Mouse (Mus musculus): ENCODE measurements around the gene Thsd7b. TPM values are rescaled to one million over a fixed set of nuclear protein-coding genes. Genes with fewer than 3 reads are reported as not detected.

The Thsd7b gene
- polyA plus RNA-seq, 1 experiment from 2014 or later, result 0.45 TPM

DNA sequence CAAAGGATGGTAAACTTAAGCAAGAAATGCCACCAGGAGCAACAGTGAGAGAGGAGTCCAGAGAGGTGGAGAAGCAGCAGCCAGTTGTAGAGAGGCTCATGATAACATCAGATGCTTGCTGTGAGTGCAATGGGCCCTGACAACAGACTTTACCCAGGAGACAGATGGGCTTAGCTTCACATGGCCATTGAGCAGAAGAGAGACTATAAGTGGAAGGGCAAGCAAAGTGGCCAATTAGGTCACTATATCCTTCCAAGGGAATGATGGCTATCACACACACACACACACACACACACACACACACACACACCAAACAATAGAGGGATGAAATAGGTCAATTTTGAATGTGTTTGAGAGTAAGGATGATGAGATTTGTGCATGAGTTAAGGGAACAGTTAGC is 565.4 kb downstream of the Thsd7b start:
- Histone ChIP-seq H3K27ac (ENCODE audit: low read length) (no peak overlapping the region), H3K9ac (ENCODE audit: low read depth, low read length) (no peak overlapping the region)
- ATAC-seq, result no peak

DNA sequence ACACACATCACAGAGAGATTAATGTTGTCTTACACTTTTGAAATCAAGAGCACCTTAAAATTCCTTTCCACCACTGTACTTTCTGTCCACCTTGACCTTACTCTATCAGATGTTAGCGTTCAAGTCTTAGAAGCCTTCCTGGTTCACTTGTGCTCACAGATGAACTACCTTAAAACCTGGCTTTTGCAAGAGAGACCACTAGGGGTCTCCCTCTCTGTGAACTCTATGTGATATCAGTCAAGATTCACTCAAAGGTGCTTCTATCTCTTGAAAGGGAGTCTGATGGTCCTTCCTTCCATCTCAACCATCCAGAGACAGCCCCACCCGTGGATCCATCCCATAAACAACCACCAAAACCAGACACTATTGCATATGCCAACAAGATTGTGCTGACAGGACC is 570.3 kb downstream of the Thsd7b start:
- no peak overlapping the region for H3K27ac ChIP-seq (ENCODE audit: low read length)
- H3K36me3 ChIP-seq (ENCODE audit: control insufficient read depth, insufficient read depth, low read length), result no peaks in the 10 kb centered on the region
- no peaks in the 10 kb centered on the region for H3K27me3 ChIP-seq (replicated peaks; ENCODE audit: control insufficient read depth, insufficient read depth, low read length)
- WGBS, result 45% methylated on average over 2 of the region's 2 CpGs
- H3K4me3 ChIP-seq (ENCODE audit: low read length), result no peak overlapping the region
- H3K9me3 ChIP-seq (ENCODE audit: control insufficient read depth, low read length), result no peaks in the 10 kb centered on the region
- H3K4me1 ChIP-seq (ENCODE audit: control insufficient read depth, insufficient read depth, low read length), result no peaks in the 10 kb centered on the region
- no peak overlapping the region for H3K4me2 ChIP-seq (ENCODE audit: low read depth, low read length)
- ATAC-seq, result no peak
- no peak overlapping the region for H3K9ac ChIP-seq (ENCODE audit: low read depth, low read length)

More for the DNA sequence above, 565.4 kb downstream of the Thsd7b start:
- H3K4me3 ChIP-seq (ENCODE audit: low read length), result no peak overlapping the region
- no peak overlapping the region for H3K4me2 ChIP-seq (ENCODE audit: low read depth, low read length)
- H3K27me3 ChIP-seq (replicated peaks; ENCODE audit: control insufficient read depth, insufficient read depth, low read length), result no peaks in the 10 kb centered on the region
- peaks cover 2% of the 10 kb centered on the region; the same call in 1 of the 2 replicates for H3K4me1 ChIP-seq (ENCODE audit: control insufficient read depth, insufficient read depth, low read length)
- no peaks in the 10 kb centered on the region for H3K36me3 ChIP-seq (ENCODE audit: control insufficient read depth, insufficient read depth, low read length)
- H3K9me3 ChIP-seq (ENCODE audit: control insufficient read depth, low read length), result no peaks in the 10 kb centered on the region

DNA sequence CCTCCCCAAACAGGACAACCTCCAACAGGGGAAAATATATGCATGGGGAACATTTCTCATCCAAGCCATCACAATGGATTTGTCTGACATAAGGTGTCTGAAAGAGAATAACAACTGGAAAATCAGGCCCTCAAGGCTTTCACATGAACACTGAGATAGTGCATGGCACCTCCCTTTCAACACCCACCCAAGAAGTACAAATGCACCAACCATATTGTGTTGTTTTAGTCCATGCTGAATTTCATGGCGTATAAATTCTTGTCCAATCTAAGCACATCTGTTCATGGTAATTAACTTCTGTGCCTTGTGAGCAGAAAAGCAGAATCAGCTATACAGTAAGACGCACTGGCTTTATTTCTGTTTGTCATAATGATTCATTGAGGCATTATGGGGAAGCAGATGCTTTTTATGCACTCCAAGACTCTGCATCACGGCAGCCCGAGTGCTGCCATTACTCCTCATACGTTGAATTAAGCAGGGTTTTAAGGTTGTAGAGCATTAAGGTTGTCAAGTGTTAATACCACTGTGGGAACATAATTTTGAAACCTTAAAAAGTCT is 577.0 kb downstream of the Thsd7b start:
- Histone ChIP-seq H3K27me3 (replicated peaks; ENCODE audit: control insufficient read depth, insufficient read depth, low read length) (no peaks in the 10 kb centered on the region), H3K9ac (ENCODE audit: low read depth, low read length) (no peak overlapping the region), H3K9me3 (ENCODE audit: control insufficient read depth, low read length) (no peaks in the 10 kb centered on the region), H3K36me3 (ENCODE audit: control insufficient read depth, insufficient read depth, low read length) (no peaks in the 10 kb centered on the region), H3K4me3 (ENCODE audit: low read length) (no peak overlapping the region), H3K4me2 (ENCODE audit: low read depth, low read length) (no peak overlapping the region), H3K4me1 (ENCODE audit: control insufficient read depth, insufficient read depth, low read length) (no peaks in the 10 kb centered on the region), H3K27ac (ENCODE audit: low read length) (no peak overlapping the region)
- no peak for ATAC-seq
- 61% methylated on average over 5 of the region's 5 CpGs for WGBS

DNA sequence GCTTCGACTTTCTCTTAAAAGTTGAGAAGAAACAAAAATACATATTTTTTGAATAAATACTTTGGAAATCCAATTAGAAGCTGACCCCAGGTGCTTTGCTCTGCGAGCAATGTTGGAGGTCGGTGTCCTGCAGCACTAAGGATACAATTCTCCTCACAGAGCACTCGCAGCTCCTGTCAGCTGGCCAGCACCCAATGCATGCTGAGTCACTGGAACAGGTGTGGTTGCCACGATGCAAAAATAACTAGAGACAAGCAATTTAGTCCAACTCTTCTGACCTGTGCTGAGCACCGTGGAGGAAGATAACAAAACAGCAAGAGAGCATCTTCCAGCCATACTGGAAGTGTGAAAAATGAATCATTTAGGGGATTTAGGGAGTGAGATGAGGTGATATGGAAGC is 594.6 kb downstream of the Thsd7b start:
- no peak for ATAC-seq
- H3K9ac ChIP-seq (ENCODE audit: low read depth, low read length), result no peak overlapping the region
- no peak overlapping the region for H3K27ac ChIP-seq (ENCODE audit: low read length)
- no peaks in the 10 kb centered on the region for H3K27me3 ChIP-seq (replicated peaks; ENCODE audit: control insufficient read depth, insufficient read depth, low read length)
- WGBS, result 76% methylated on average over 6 of the region's 6 CpGs
- no peaks in the 10 kb centered on the region for H3K9me3 ChIP-seq (ENCODE audit: control insufficient read depth, low read length)
- H3K4me2 ChIP-seq (ENCODE audit: low read depth, low read length), result no peak overlapping the region
- no peaks in the 10 kb centered on the region for H3K36me3 ChIP-seq (ENCODE audit: control insufficient read depth, insufficient read depth, low read length)
- H3K4me3 ChIP-seq (ENCODE audit: low read length), result no peak overlapping the region
- no peaks in the 10 kb centered on the region for H3K4me1 ChIP-seq (ENCODE audit: control insufficient read depth, insufficient read depth, low read length)

DNA sequence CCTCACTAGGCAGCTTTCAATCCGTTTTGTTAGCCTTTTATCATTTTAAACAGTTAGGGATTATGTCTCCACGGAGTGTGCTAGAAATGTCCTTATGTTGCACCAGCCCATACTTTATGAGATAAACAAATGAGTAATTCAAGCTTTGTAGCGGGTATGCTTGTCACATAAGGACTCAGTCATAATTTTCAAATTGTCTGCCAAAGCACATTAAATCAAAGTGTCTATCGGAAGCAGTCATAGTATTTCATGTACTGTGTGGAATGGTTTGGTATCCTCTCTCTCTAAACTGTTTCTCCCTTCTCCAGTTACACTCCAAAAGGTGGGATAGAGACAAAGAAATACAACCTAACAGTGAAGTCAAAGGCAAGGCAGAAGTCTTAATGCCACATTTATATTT is 601.3 kb downstream of the Thsd7b start:
- ATAC-seq, result no peak
- no peaks in the 10 kb centered on the region for H3K4me1 ChIP-seq (ENCODE audit: control insufficient read depth, insufficient read depth, low read length)
- H3K27me3 ChIP-seq (replicated peaks; ENCODE audit: control insufficient read depth, insufficient read depth, low read length), result no peaks in the 10 kb centered on the region
- H3K27ac ChIP-seq (ENCODE audit: low read length), result no peak overlapping the region
- no peak overlapping the region for H3K4me2 ChIP-seq (ENCODE audit: low read depth, low read length)
- WGBS, result 56% methylated on average over 4 of the region's 4 CpGs
- H3K4me3 ChIP-seq (ENCODE audit: low read length), result no peak overlapping the region
- no peak overlapping the region for H3K9ac ChIP-seq (ENCODE audit: low read depth, low read length)
- H3K36me3 ChIP-seq (ENCODE audit: control insufficient read depth, insufficient read depth, low read length), result no peaks in the 10 kb centered on the region
- no peaks in the 10 kb centered on the region for H3K9me3 ChIP-seq (ENCODE audit: control insufficient read depth, low read length)

DNA sequence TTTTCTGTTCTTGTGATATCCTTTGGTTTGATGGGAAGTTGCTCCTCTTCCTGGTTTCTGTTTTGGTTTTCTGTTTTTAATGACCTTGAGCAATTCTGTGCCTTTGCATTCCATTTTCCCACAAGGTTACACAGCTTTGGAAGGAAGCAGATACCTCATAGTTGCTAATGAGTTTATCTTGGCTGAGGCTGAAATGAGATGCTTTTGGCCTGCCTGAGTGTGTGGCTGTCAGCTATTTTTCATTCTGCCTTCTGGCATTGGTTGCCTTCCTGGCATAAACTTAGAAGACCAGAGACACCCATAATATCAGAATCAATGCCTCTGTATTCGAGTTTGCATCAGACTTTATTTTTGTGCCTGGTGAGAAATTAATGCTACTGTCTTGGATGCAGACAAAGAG is 614.8 kb downstream of the Thsd7b start:
- Histone ChIP-seq H3K9ac (ENCODE audit: low read depth, low read length) (no peak overlapping the region), H3K9me3 (ENCODE audit: control insufficient read depth, low read length) (no peaks in the 10 kb centered on the region), H3K27me3 (replicated peaks; ENCODE audit: control insufficient read depth, insufficient read depth, low read length) (no peaks in the 10 kb centered on the region), H3K4me2 (ENCODE audit: low read depth, low read length) (no peak overlapping the region), H3K36me3 (ENCODE audit: control insufficient read depth, insufficient read depth, low read length) (no peaks in the 10 kb centered on the region), H3K27ac (ENCODE audit: low read length) (no peak overlapping the region), H3K4me3 (ENCODE audit: low read length) (no peak overlapping the region), H3K4me1 (ENCODE audit: control insufficient read depth, insufficient read depth, low read length) (no peaks in the 10 kb centered on the region)
- 51% methylated on average over 1 of the region's 1 CpGs for WGBS
- no peak for ATAC-seq

DNA sequence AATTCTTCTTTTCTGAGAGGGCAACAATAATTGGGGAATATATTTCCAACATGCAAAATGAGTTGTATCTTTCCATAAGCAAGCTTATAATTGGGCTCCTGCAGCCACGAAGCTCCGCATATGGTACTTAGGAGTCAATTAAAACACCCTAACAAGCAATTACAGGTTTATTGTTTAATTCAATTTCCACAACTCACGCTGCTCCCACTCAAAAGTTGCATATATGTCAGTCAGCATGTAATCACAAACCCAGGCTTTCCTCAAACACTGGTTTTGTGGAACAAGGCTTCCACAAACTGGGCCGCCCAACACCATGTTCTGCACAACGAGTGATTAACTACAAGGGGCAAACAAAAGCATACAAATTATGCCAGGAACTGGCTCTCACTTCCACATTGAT is 625.0 kb downstream of the Thsd7b start:
- no peaks in the 10 kb centered on the region for H3K36me3 ChIP-seq (ENCODE audit: control insufficient read depth, insufficient read depth, low read length)
- no peaks in the 10 kb centered on the region for H3K27me3 ChIP-seq (replicated peaks; ENCODE audit: control insufficient read depth, insufficient read depth, low read length)
- 80% methylated on average over 5 of the region's 5 CpGs for WGBS
- no peak overlapping the region for H3K27ac ChIP-seq (ENCODE audit: low read length)
- no peak overlapping the region for H3K4me3 ChIP-seq (ENCODE audit: low read length)
- H3K9ac ChIP-seq (ENCODE audit: low read depth, low read length), result no peak overlapping the region
- H3K9me3 ChIP-seq (ENCODE audit: control insufficient read depth, low read length), result no peaks in the 10 kb centered on the region
- no peak for ATAC-seq
- no peak overlapping the region for H3K4me2 ChIP-seq (ENCODE audit: low read depth, low read length)
- no peaks in the 10 kb centered on the region for H3K4me1 ChIP-seq (ENCODE audit: control insufficient read depth, insufficient read depth, low read length)

DNA sequence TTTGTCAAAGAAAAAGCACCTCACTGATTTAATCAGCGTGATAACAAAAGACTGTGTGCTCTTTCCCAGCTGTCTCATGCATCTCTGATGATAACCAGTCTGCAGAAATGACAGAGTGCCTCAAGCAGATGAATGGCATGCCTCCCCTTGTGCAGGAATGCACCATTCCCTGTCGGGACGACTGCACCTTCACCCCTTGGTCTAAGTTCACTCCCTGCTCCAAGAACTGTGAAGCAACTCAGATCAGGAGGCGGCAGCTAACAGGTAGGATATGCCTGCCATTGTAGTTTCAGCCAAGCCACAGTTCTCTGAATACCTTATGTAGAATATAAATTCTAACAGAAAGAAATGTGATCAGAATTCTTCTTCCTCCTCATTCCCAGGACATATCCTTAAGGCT is 642.4 kb downstream of the Thsd7b start:
- no peak overlapping the region for H3K9ac ChIP-seq (ENCODE audit: low read depth, low read length)
- no peak overlapping the region for H3K4me3 ChIP-seq (ENCODE audit: low read length)
- H3K4me2 ChIP-seq (ENCODE audit: low read depth, low read length), result no peak overlapping the region
- no peak overlapping the region for H3K27ac ChIP-seq (ENCODE audit: low read length)
- no peaks in the 10 kb centered on the region for H3K9me3 ChIP-seq (ENCODE audit: control insufficient read depth, low read length)
- 24% methylated on average over 4 of the region's 4 CpGs for WGBS
- no peaks in the 10 kb centered on the region for H3K4me1 ChIP-seq (ENCODE audit: control insufficient read depth, insufficient read depth, low read length)
- no peaks in the 10 kb centered on the region for H3K27me3 ChIP-seq (replicated peaks; ENCODE audit: control insufficient read depth, insufficient read depth, low read length)
- ATAC-seq, result peak; percentile 89
- H3K36me3 ChIP-seq (ENCODE audit: control insufficient read depth, insufficient read depth, low read length), result no peaks in the 10 kb centered on the region

DNA sequence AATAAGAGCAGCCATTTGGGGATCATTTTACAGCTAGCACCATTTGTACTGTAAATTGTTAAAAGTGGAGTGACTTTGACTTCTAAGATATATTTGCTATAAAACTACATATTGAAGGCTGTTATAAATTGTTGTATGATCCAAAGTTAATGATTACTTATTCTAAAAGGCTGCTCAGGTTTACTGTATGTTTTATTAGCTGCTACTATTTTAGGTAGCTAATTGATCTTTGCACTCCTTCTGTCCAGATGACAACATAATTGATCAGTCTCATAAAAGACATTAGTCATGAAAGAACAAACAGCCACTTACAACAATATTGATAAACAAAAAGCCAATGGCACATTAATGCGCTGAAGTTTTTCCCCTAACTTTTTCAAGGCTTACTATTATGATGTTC is 644.5 kb downstream of the Thsd7b start:
- H3K4me3 ChIP-seq (ENCODE audit: low read length), result no peak overlapping the region
- H3K27ac ChIP-seq (ENCODE audit: low read length), result no peak overlapping the region
- H3K4me1 ChIP-seq (ENCODE audit: control insufficient read depth, insufficient read depth, low read length), result no peaks in the 10 kb centered on the region
- no peaks in the 10 kb centered on the region for H3K36me3 ChIP-seq (ENCODE audit: control insufficient read depth, insufficient read depth, low read length)
- H3K4me2 ChIP-seq (ENCODE audit: low read depth, low read length), result no peak overlapping the region
- H3K9me3 ChIP-seq (ENCODE audit: control insufficient read depth, low read length), result no peaks in the 10 kb centered on the region
- ATAC-seq, result peak; percentile 82
- no peaks in the 10 kb centered on the region for H3K27me3 ChIP-seq (replicated peaks; ENCODE audit: control insufficient read depth, insufficient read depth, low read length)
- no peak overlapping the region for H3K9ac ChIP-seq (ENCODE audit: low read depth, low read length)
- 82% methylated on average over 1 of the region's 1 CpGs for WGBS

DNA sequence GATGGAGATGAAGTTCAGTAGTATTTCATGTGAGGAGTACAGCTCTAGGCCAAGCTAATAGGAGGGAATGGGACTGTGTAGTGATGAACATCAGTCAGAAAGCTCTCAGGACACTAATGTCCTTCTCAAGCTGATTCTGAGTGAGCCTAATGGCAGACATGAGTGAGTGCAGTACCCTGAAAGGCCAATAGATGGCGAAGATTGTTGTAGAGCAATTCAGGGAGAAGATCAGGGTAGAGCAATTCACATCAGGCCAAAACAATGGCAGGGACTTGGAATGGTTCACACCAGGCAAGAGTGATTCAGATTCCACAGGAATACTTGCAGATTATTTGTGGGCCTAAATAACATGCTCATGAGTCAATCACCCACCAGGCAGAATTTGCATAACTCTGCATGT is 646.3 kb downstream of the Thsd7b start:
- no peak for ATAC-seq
- Histone ChIP-seq H3K9ac (ENCODE audit: low read depth, low read length) (no peak overlapping the region), H3K4me3 (ENCODE audit: low read length) (no peak overlapping the region), H3K27me3 (replicated peaks; ENCODE audit: control insufficient read depth, insufficient read depth, low read length) (no peaks in the 10 kb centered on the region), H3K4me1 (ENCODE audit: control insufficient read depth, insufficient read depth, low read length) (no peaks in the 10 kb centered on the region), H3K27ac (ENCODE audit: low read length) (no peak overlapping the region), H3K36me3 (ENCODE audit: control insufficient read depth, insufficient read depth, low read length) (no peaks in the 10 kb centered on the region), H3K4me2 (ENCODE audit: low read depth, low read length) (no peak overlapping the region), H3K9me3 (ENCODE audit: control insufficient read depth, low read length) (no peaks in the 10 kb centered on the region)
- 70% methylated on average over 1 of the region's 1 CpGs for WGBS
